Mouse (Mus musculus) limb, embryonic 11.5 days (tissue): ENCODE results near the gene Card11. TPM values are rescaled to one million over a fixed set of nuclear protein-coding genes. Genes with fewer than 3 reads are reported as not detected.

Source experiments
- ATAC-seq: fragments of 200-750 bp; cut with Nextera tagmentation; 2 replicates; pipeline ENCODE4 v1.8.0; 2017; ENCODE audit warnings: low read depth; ENCODE audit not compliant: insufficient number of reproducible peaks, low FRiP score, low TSS enrichment
- DNase-seq: peaks from one replicate; pipeline ENCODE4 v3.0.0-alpha.2; 2015; ENCODE audit warnings: low spot score
- H3K27ac ChIP-seq: fragments of 300-500 bp; sonication (generic); replicated peaks from 2 replicates; pipeline ENCODE4 v1.5.1; 2014; ENCODE audit warnings: low read depth, mild to moderate bottlenecking, low read length
- H3K27me3 ChIP-seq: fragments of 300-500 bp; sonication (generic); 2 replicates; pipeline ENCODE4 v1.6.1; 2014; ENCODE audit warnings: mild to moderate bottlenecking, low read length, mixed read lengths; ENCODE audit not compliant: control insufficient read depth, insufficient read depth
- H3K36me3 ChIP-seq: fragments of 300-500 bp; sonication (generic); 2 replicates; pipeline ENCODE4 v1.6.1; 2014; ENCODE audit warnings: mild to moderate bottlenecking, low read length, moderate library complexity, mixed read lengths; ENCODE audit not compliant: control insufficient read depth, insufficient read depth
- H3K4me1 ChIP-seq: fragments of 300-500 bp; sonication (generic); 2 replicates; pipeline ENCODE4 v1.6.1; 2014; ENCODE audit warnings: low read length, mixed read lengths; ENCODE audit not compliant: control insufficient read depth, insufficient read depth
- H3K4me2 ChIP-seq: fragments of 300-500 bp; sonication (generic); 2 replicates; pipeline ENCODE4 v1.6.1; 2014; ENCODE audit warnings: low read depth, mild to moderate bottlenecking, moderate library complexity; ENCODE audit not compliant: severe bottlenecking
- H3K4me3 ChIP-seq: fragments of 300-500 bp; sonication (generic); 2 replicates; pipeline ENCODE4 v1.5.1; 2014; ENCODE audit warnings: low read depth, low read length
- H3K9ac ChIP-seq: fragments of 300-500 bp; sonication (generic); 2 replicates; pipeline ENCODE4 v1.6.1; 2014; ENCODE audit warnings: mild to moderate bottlenecking, low read length
- H3K9me3 ChIP-seq: fragments of 300-500 bp; sonication (generic); 2 replicates; pipeline ENCODE4 v1.6.1; 2016; ENCODE audit warnings: low read length; ENCODE audit not compliant: control insufficient read depth
- WGBS: fragments of 180-500 bp; shearing (Covaris S2); extraction: QIAGEN DNeasy Blood & Tissue Kit; methylation state at CpG from one replicate; pipeline ENCODE4 v1.1.7; 2014; 5-methylcytosine and 5-hydroxymethylcytosine counted together
- polyA plus RNA-seq: library from polyadenylated mRNA; unstranded; fragments of >200 nt; fragmentation: Nextera tagmentation; extraction: Ambion mirVana; gene quantifications from 2 replicates; pipeline ENCODE4 v1.2.1, GENCODE M21; 2014

Gene Card11
- polyA plus RNA-seq, 1 experiment from 2014 or later, result 0.97 TPM

DNA sequence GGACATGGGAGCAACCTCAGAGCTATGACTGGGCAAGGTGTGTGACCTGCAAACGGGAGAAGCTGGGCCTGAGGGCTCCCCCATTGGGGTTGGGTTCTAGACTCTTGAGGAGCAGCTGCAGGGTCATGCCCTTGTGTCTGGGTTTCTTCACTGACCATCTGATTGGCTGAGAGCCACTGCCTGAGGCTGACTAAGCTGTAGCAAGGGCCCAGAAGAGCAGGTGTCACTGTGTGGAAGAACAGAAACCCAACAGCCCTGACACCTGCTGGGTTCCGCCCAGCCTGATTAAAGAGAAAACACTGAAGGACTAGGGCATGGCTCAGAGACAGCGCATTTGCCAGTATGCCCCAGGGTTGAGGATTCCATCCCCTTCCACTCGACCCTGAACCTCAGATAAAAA lies 118.0 kb downstream of the Card11 start:
- H3K9ac ChIP-seq, result no peak overlapping the region
- no peaks in the 10 kb centered on the region for H3K36me3 ChIP-seq
- H3K9me3 ChIP-seq, result no peaks in the 10 kb centered on the region
- H3K4me2 ChIP-seq, result no peak overlapping the region
- H3K4me3 ChIP-seq, result no peak overlapping the region
- no peak for ATAC-seq
- no peaks in the 10 kb centered on the region for H3K27me3 ChIP-seq
- H3K4me1 ChIP-seq, result no peaks in the 10 kb centered on the region
- H3K27ac ChIP-seq, result no peak overlapping the region
- WGBS, result 77% methylated on average over 4 of the region's 4 CpGs
- DNase-seq, result no peak

DNA sequence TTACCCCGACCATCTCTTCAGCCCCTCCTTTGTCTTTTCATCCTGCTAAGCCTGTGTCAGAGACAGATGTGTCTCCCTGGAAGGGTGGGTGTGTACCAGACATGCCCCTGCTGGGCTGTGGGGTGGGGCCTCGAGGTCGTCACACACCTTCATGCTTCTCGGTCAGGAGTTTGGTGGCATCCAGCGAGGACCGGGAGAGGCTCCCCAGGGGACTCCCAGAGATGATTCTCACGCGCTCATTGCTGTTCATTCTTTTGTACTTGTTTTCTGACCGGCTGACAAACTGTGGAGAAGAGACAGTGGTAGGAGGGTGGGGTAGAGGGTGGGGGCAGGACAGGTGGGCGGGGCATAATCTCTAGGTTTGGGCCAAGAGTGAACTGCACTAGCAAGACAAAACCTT lies 120.2 kb downstream of the Card11 start:
- Histone ChIP-seq H3K9ac (no peak overlapping the region), H3K9me3 (no peaks in the 10 kb centered on the region), H3K4me1 (no peaks in the 10 kb centered on the region), H3K27ac (no peak overlapping the region), H3K4me3 (no peak overlapping the region), H3K36me3 (no peaks in the 10 kb centered on the region), H3K4me2 (no peak overlapping the region), H3K27me3 (no peaks in the 10 kb centered on the region)
- ATAC-seq, result no peak
- 60% methylated on average over 10 of the region's 10 CpGs for WGBS
- DNase-seq, result no peak

DNA sequence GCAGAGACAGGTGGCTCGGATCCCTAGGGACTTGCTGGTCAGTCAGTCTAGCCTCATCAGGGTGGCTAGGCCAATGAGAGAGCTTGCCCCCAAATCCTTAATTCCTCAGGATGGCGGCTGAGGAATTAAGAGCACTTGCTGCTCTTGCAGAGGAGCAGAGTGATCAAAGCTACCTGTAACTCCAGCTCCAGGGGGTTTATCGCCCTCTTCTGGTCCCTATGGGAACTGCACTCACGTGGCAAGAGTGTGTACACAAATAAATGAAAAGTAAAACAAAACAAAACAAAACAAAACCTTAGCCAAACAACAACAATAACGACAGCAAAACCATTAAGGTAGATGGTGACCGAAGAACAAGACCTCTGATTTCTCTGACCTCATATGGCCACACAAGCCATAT lies 121.7 kb downstream of the Card11 start:
- ATAC-seq (no peak), DNase-seq (no peak)
- no peak overlapping the region for H3K4me2 ChIP-seq
- no peaks in the 10 kb centered on the region for H3K4me1 ChIP-seq
- no peak overlapping the region for H3K4me3 ChIP-seq
- H3K27me3 ChIP-seq, result no peaks in the 10 kb centered on the region
- no peaks in the 10 kb centered on the region for H3K9me3 ChIP-seq
- H3K9ac ChIP-seq, result no peak overlapping the region
- H3K36me3 ChIP-seq, result no peaks in the 10 kb centered on the region
- H3K27ac ChIP-seq, result no peak overlapping the region
- 67% methylated on average over 6 of the region's 6 CpGs for WGBS

DNA sequence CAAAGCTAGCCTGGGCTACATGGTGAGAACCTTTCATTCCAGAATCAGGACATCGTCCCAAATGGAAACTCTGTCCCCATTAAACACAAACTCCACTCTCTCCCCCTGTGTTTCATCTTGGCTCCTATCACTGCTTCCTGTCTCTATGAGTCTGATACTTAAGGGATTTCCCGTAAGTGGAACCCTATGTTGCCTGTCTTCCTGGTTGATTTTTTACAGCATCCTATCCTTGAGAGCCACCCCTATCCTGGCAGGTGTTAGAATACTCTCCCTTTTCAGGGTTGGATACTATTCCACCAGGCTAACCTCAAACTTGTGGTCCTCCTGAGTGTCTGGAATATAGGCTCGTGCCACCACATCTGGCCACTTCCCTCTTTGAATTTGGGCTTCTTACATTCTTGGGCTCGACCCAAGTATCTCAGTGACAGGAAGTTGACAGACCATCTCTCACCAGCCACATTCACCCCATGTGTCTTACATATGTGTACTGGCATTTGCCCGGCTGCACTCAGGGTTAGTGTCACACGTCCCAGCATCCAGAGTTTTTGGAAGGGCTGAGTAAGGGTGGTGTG lies 126.6 kb downstream of the Card11 start:
- Histone ChIP-seq H3K27me3 (no peaks in the 10 kb centered on the region), H3K9ac (no peak overlapping the region), H3K4me1 (peaks cover 13% of the 10 kb centered on the region), H3K27ac (no peak overlapping the region), H3K4me2 (no peak overlapping the region), H3K4me3 (no peak overlapping the region), H3K9me3 (no peaks in the 10 kb centered on the region), H3K36me3 (no peaks in the 10 kb centered on the region)
- 75% methylated on average over 6 of the region's 6 CpGs for WGBS
- DNase-seq (no peak), ATAC-seq (no peak)

DNA sequence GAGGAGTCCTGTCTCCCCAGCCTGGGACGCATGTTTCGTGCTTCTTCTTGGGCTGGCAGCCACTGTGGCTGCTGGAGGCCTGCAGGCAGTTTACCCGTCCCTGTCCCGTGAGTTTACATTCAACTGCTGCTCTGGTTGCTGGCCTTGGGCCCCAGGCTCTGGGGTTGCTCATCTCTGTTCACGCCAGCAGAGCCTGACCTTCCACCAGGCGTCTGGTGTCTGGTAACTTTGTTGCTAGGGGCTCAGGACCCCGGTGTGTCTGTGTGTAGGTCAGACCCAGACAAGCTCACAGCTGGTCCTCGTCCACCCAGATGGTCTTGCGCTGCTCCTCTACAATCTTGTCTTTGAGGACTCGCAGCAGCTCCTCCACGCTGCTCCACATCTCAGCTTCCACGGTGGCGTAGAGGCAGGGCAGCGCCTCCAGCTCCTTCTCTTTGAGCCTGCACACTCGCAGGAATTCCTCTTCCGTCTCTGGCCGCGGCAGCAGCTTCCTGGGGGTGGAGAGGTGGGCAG lies 127.3 kb downstream of the Card11 start:
- 10% methylated on average over 18 of the region's 18 CpGs for WGBS
- no peaks in the 10 kb centered on the region for H3K36me3 ChIP-seq
- H3K4me2 ChIP-seq, result peak overlapping the region; percentile 29
- no peak overlapping the region for H3K9ac ChIP-seq
- no peaks in the 10 kb centered on the region for H3K9me3 ChIP-seq
- 0 out of 2 replicates have a peak, but pooled peaks have one; percentile 41 for ATAC-seq
- no peak overlapping the region; the same call in 1 of the 2 replicates for H3K27ac ChIP-seq
- DNase-seq, result peak; percentile 50
- peaks cover 13% of the 10 kb centered on the region for H3K4me1 ChIP-seq
- H3K27me3 ChIP-seq, result no peaks in the 10 kb centered on the region
- H3K4me3 ChIP-seq, result no peak overlapping the region

DNA sequence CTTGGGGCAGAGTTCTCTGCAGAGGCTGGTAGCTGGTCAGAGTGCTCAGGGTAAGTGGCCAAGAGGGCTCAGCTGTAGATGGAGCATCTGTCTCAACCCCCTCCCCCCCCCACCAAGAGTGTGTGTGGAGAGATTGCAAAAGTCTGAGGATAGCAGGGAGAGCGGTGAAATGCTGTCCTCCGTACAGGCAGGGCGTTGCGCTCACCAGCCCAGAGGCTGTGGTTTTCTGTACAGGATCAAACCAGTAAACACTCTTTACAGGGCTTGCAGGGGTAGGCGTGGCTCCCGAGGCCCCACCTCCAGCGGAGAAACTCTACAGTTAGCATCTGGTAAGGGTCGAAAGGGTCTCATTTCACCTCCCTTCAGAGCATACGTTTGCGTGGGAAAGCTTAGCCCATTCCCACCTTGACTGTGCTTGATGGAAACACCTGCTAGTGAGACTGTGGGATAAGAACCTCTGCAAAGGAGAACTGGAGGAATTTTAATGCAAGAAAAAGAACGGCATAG lies 127.8 kb downstream of the Card11 start:
- H3K4me1 ChIP-seq, result peaks cover 13% of the 10 kb centered on the region
- 0 out of 2 replicates have a peak overlapping the region, but pooled peaks have one; percentile 45 for H3K9ac ChIP-seq
- ATAC-seq (peak; percentile 61; the same call in 1 of the 2 replicates), DNase-seq (peak; percentile 78)
- peak overlapping the region; percentile 5; the same call in 1 of the 2 replicates for H3K27ac ChIP-seq
- H3K27me3 ChIP-seq, result no peaks in the 10 kb centered on the region
- no peaks in the 10 kb centered on the region for H3K36me3 ChIP-seq
- WGBS, result 13% methylated on average over 11 of the region's 11 CpGs
- H3K9me3 ChIP-seq, result no peaks in the 10 kb centered on the region
- peak overlapping the region; percentile 29 for H3K4me2 ChIP-seq
- H3K4me3 ChIP-seq, result no peak overlapping the region

DNA sequence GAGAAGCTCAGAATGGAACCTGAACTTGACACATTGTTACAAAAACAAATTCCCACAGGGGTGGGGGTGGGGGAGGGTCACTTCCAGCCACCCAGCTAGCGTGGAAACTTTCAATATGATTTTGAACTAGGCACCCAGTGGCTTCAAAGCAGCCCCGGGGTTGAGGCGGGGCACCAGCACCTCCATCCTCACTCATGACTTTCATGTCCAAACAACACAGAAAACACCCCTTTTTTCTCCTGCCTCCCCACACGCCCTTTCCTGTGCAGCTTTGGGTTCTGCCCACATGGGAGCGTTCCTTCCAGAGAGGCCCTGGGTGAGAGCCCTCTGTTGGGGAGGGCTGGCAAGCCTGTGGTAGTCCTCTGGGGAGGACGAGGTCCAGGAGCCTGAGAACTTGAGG lies 129.1 kb downstream of the Card11 start:
- H3K9me3 ChIP-seq, result no peaks in the 10 kb centered on the region
- no peak overlapping the region for H3K9ac ChIP-seq
- H3K27me3 ChIP-seq, result no peaks in the 10 kb centered on the region
- no peak overlapping the region for H3K27ac ChIP-seq
- H3K4me1 ChIP-seq, result peaks cover 13% of the 10 kb centered on the region
- ATAC-seq (no peak), DNase-seq (no peak)
- no peak overlapping the region for H3K4me3 ChIP-seq
- WGBS, result 68% methylated on average over 6 of the region's 6 CpGs
- H3K4me2 ChIP-seq, result no peak overlapping the region
- no peaks in the 10 kb centered on the region for H3K36me3 ChIP-seq

DNA sequence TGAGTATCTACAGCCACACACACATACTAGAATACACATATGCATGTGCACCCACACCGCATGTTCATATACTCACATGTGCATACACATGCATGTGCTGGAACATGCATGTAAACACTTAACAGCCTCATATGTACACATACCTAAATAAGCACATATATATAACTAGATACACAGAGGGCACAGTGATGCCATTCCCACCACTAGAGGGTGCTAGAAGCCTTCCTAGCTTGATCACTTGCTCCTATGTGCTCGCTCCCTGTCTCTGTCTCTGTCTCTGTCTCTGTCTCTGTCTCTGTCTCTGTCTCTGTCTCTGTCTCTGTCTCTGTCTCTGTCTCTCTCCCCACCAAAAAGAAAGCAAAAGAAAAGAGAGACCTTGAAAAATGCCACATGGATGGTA lies 131.3 kb downstream of the Card11 start:
- Histone ChIP-seq H3K4me2 (no peak overlapping the region), H3K27ac (no peak overlapping the region), H3K9ac (no peak overlapping the region), H3K27me3 (no peaks in the 10 kb centered on the region), H3K36me3 (no peaks in the 10 kb centered on the region), H3K4me1 (peaks cover 13% of the 10 kb centered on the region), H3K9me3 (no peaks in the 10 kb centered on the region), H3K4me3 (no peak overlapping the region)
- 70% methylated on average over 2 of the region's 2 CpGs for WGBS
- DNase-seq (peak; percentile 74), ATAC-seq (no peak)
